Mouse (Mus musculus) forebrain, embryonic 15.5 days (tissue): ENCODE results near the gene Pigg. TPM values are rescaled to one million over a fixed set of nuclear protein-coding genes. Genes with fewer than 3 reads are reported as not detected.
A peak's percentile ranks its signal among the peaks of the same experiment; 100 is the strongest.

Experiments
- ATAC-seq: fragments of 200-750 bp; cut with Nextera tagmentation; replicated peaks from 2 replicates; pipeline ENCODE4 v1.8.0; 2017; ENCODE audit warnings: mild to moderate bottlenecking, moderate TSS enrichment, moderate library complexity
- H3K27ac ChIP-seq: fragments of 300-500 bp; sonication (generic); replicated peaks from 2 replicates; pipeline ENCODE4 v1.5.1; 2015; ENCODE audit warnings: mild to moderate bottlenecking, inconsistent platforms
- H3K27me3 ChIP-seq: fragments of 300-500 bp; sonication (generic); 2 replicates; pipeline ENCODE4 v1.6.1; 2015; ENCODE audit warnings: inconsistent platforms
- H3K36me3 ChIP-seq: fragments of 300-500 bp; sonication (generic); 2 replicates; pipeline ENCODE4 v1.6.1; 2015; ENCODE audit warnings: mild to moderate bottlenecking, inconsistent platforms
- H3K4me1 ChIP-seq: fragments of 300-500 bp; sonication (generic); 2 replicates; pipeline ENCODE4 v1.6.1; 2015; ENCODE audit warnings: inconsistent platforms
- H3K4me2 ChIP-seq: fragments of 300-500 bp; sonication (generic); replicated peaks from 2 replicates; pipeline ENCODE4 v1.6.1; 2015; ENCODE audit warnings: mild to moderate bottlenecking, inconsistent platforms
- H3K4me3 ChIP-seq: fragments of 300-500 bp; sonication (generic); 2 replicates; pipeline ENCODE4 v1.5.1; 2015; ENCODE audit warnings: mild to moderate bottlenecking, inconsistent platforms
- H3K9ac ChIP-seq: fragments of 300-500 bp; sonication (generic); replicated peaks from 2 replicates; pipeline ENCODE4 v1.6.1; 2015; ENCODE audit warnings: mild to moderate bottlenecking, inconsistent platforms
- H3K9me3 ChIP-seq: fragments of 300-500 bp; sonication (generic); 2 replicates; pipeline ENCODE4 v1.6.1; 2016; ENCODE audit warnings: inconsistent platforms
- WGBS: fragments of 180-500 bp; shearing (Covaris S2); methylation state at CpG from one replicate; pipeline ENCODE4 v1.1.7; 2015; ENCODE audit warnings: mixed read lengths; 5-methylcytosine and 5-hydroxymethylcytosine counted together
- polyA plus RNA-seq: library from polyadenylated mRNA; unstranded; fragments of >200 nt; fragmentation: Nextera tagmentation; extraction: Ambion mirVana; gene quantifications from 2 replicates; pipeline ENCODE4 v1.2.1, GENCODE M21; 2015

The Pigg gene
- polyA plus RNA-seq, 1 experiment from 2014 or later: 6.4 TPM

- 8% methylated on average over 16 of the region's 16 CpGs for WGBS
- ATAC-seq: no peak
- Histone ChIP-seq H3K4me2 (peak overlapping the region; percentile 90), H3K27ac (no peak overlapping the region; the same call in 1 of the 2 replicates), H3K4me3 (peak overlapping the region; percentile 68), H3K36me3 (no peaks in the 10 kb centered on the region), H3K9ac (peak overlapping the region; percentile 77), H3K9me3 (no peaks in the 10 kb centered on the region), H3K27me3 (no peaks in the 10 kb centered on the region), H3K4me1 (peaks cover 17% of the 10 kb centered on the region)
Measured at GRCm38 (mm10) chr5:108313065-108313860, 854 bp downstream of the Pigg start.

GRCm38 (mm10) chr5:108331051-108331450 is 18.6 kb downstream of the Pigg start:
- Histone ChIP-seq H3K4me3 (no peak overlapping the region), H3K9me3 (no peaks in the 10 kb centered on the region), H3K27me3 (no peaks in the 10 kb centered on the region), H3K27ac (no peak overlapping the region), H3K4me2 (no peak overlapping the region), H3K36me3 (peaks cover 42% of the 10 kb centered on the region), H3K9ac (no peak overlapping the region), H3K4me1 (no peaks in the 10 kb centered on the region)
- 75% methylated on average over 1 of the region's 1 CpGs for WGBS
- ATAC-seq: no peak

GRCm38 (mm10) chr5:108337385-108337784 is 25.0 kb downstream of the Pigg start:
- Histone ChIP-seq H3K36me3 (peaks cover 38% of the 10 kb centered on the region), H3K27ac (no peak overlapping the region), H3K9me3 (no peaks in the 10 kb centered on the region), H3K4me1 (no peaks in the 10 kb centered on the region), H3K9ac (no peak overlapping the region), H3K27me3 (no peaks in the 10 kb centered on the region), H3K4me2 (no peak overlapping the region), H3K4me3 (no peak overlapping the region)
- no peak for ATAC-seq
- WGBS: 86% methylated on average over 4 of the region's 4 CpGs

GRCm38 (mm10) chr5:108338049-108338448 is 25.6 kb downstream of the Pigg start:
- no peak for ATAC-seq
- Histone ChIP-seq H3K4me1 (no peaks in the 10 kb centered on the region), H3K27ac (no peak overlapping the region), H3K4me3 (no peak overlapping the region), H3K27me3 (no peaks in the 10 kb centered on the region), H3K9me3 (no peaks in the 10 kb centered on the region), H3K4me2 (no peak overlapping the region), H3K9ac (no peak overlapping the region), H3K36me3 (peaks cover 33% of the 10 kb centered on the region)
- 85% methylated on average over 3 of the region's 3 CpGs for WGBS

- peaks cover 37% of the 10 kb centered on the region for H3K36me3 ChIP-seq
- no peak for ATAC-seq
- no peaks in the 10 kb centered on the region for H3K27me3 ChIP-seq
- H3K27ac ChIP-seq: no peak overlapping the region
- H3K4me2 ChIP-seq: no peak overlapping the region
- no peaks in the 10 kb centered on the region for H3K9me3 ChIP-seq
- H3K4me3 ChIP-seq: no peak overlapping the region
- no peak overlapping the region for H3K9ac ChIP-seq
- H3K4me1 ChIP-seq: no peaks in the 10 kb centered on the region
- WGBS: 88% methylated on average over 4 of the region's 4 CpGs
Measured at GRCm38 (mm10) chr5:108343680-108344170, 31.3 kb downstream of the Pigg start.

GRCm38 (mm10) chr5:108345313-108346071 is 33.1 kb downstream of the Pigg start:
- no peaks in the 10 kb centered on the region for H3K4me1 ChIP-seq
- no peak for ATAC-seq
- 86% methylated on average over 10 of the region's 10 CpGs for WGBS
- H3K4me2 ChIP-seq: no peak overlapping the region
- no peaks in the 10 kb centered on the region for H3K27me3 ChIP-seq
- peaks cover 41% of the 10 kb centered on the region for H3K36me3 ChIP-seq
- H3K9ac ChIP-seq: no peak overlapping the region
- no peak overlapping the region for H3K4me3 ChIP-seq
- no peak overlapping the region for H3K27ac ChIP-seq
- H3K9me3 ChIP-seq: no peaks in the 10 kb centered on the region

GRCm38 (mm10) chr5:108347843-108348242 is 35.4 kb downstream of the Pigg start:
- Histone ChIP-seq H3K4me1 (no peaks in the 10 kb centered on the region), H3K9me3 (no peaks in the 10 kb centered on the region), H3K36me3 (peaks cover 37% of the 10 kb centered on the region), H3K27ac (no peak overlapping the region), H3K27me3 (no peaks in the 10 kb centered on the region), H3K4me3 (no peak overlapping the region), H3K4me2 (no peak overlapping the region), H3K9ac (no peak overlapping the region)
- no peak for ATAC-seq
- 90% methylated on average over 6 of the region's 6 CpGs for WGBS

GRCm38 (mm10) chr5:108349511-108350148 is 37.2 kb downstream of the Pigg start:
- Histone ChIP-seq H3K9ac (no peak overlapping the region), H3K4me2 (no peak overlapping the region), H3K36me3 (peaks cover 27% of the 10 kb centered on the region), H3K4me1 (no peaks in the 10 kb centered on the region), H3K27ac (no peak overlapping the region), H3K9me3 (no peaks in the 10 kb centered on the region), H3K27me3 (no peaks in the 10 kb centered on the region), H3K4me3 (no peak overlapping the region)
- 95% methylated on average over 9 of the region's 9 CpGs for WGBS
- ATAC-seq: no peak

GRCm38 (mm10) chr5:108354056-108354455 is 41.6 kb downstream of the Pigg start:
- Histone ChIP-seq H3K9me3 (no peaks in the 10 kb centered on the region), H3K9ac (no peak overlapping the region), H3K36me3 (peaks cover 10% of the 10 kb centered on the region), H3K27ac (no peak overlapping the region), H3K4me3 (no peak overlapping the region), H3K4me2 (no peak overlapping the region), H3K4me1 (no peaks in the 10 kb centered on the region), H3K27me3 (no peaks in the 10 kb centered on the region)
- ATAC-seq: no peak
- WGBS: 83% methylated on average over 2 of the region's 2 CpGs

- 93% methylated on average over 1 of the region's 1 CpGs for WGBS
- H3K9ac ChIP-seq: no peak overlapping the region
- H3K27ac ChIP-seq: no peak overlapping the region
- no peak overlapping the region for H3K4me2 ChIP-seq
- no peaks in the 10 kb centered on the region; the same call in 1 of the 2 replicates for H3K27me3 ChIP-seq
- no peak for ATAC-seq
- H3K4me1 ChIP-seq: no peaks in the 10 kb centered on the region
- H3K4me3 ChIP-seq: no peak overlapping the region
- no peaks in the 10 kb centered on the region for H3K9me3 ChIP-seq
- H3K36me3 ChIP-seq: no peaks in the 10 kb centered on the region
Measured at GRCm38 (mm10) chr5:108357862-108358261, 45.5 kb downstream of the Pigg start.

GRCm38 (mm10) chr5:108359491-108359890 is 47.1 kb downstream of the Pigg start:
- H3K4me1 ChIP-seq: no peaks in the 10 kb centered on the region
- no peak overlapping the region for H3K27ac ChIP-seq
- no peaks in the 10 kb centered on the region for H3K9me3 ChIP-seq
- WGBS: 84% methylated on average over 9 of the region's 9 CpGs
- no peak overlapping the region for H3K4me2 ChIP-seq
- no peak overlapping the region for H3K4me3 ChIP-seq
- ATAC-seq: no peak
- peaks cover 9% of the 10 kb centered on the region; the same call in 1 of the 2 replicates for H3K27me3 ChIP-seq
- no peak overlapping the region for H3K9ac ChIP-seq
- no peaks in the 10 kb centered on the region for H3K36me3 ChIP-seq

- ATAC-seq: no peak
- H3K9me3 ChIP-seq: no peaks in the 10 kb centered on the region
- no peak overlapping the region for H3K27ac ChIP-seq
- no peaks in the 10 kb centered on the region for H3K4me1 ChIP-seq
- peaks cover 17% of the 10 kb centered on the region for H3K27me3 ChIP-seq
- WGBS: 94% methylated on average over 4 of the region's 4 CpGs
- no peak overlapping the region for H3K9ac ChIP-seq
- H3K4me3 ChIP-seq: no peak overlapping the region
- H3K36me3 ChIP-seq: no peaks in the 10 kb centered on the region
- H3K4me2 ChIP-seq: no peak overlapping the region
Measured at GRCm38 (mm10) chr5:108360211-108360610, 47.8 kb downstream of the Pigg start.
